Mouse (Mus musculus) layer of hippocampus, postnatal 36 days (tissue): ENCODE measurements around the gene Abhd11. TPM values are rescaled to one million over a fixed set of nuclear protein-coding genes. Genes with fewer than 3 reads are reported as not detected.
"Not testable (repeated sequence)": the region's sequence is repeated elsewhere in the genome, so short reads cannot be mapped to it uniquely, and the experiment has no call there.

Source experiments
- DNase-seq, 2 experiments: peaks; one replicate each; pipeline ENCODE4 v3.0.0; 2022
- total RNA-seq, 2 experiments: library from RNA; stranded (reverse); gene quantifications; 2 replicates each; pipeline ENCODE4 v1.2.3; 2021

Abhd11 gene
- total RNA-seq: 10 to 100 TPM; 27.7 to 33.1 TPM

GRCm38 (mm10) chr5:135008671-135009589, at the start of gene Abhd11:
Abhd11 (plus strand) TSS chr5:135009152.
- DNase-seq: peak; percentile 93 to 95

GRCm38 (mm10) chr5:134960430-134960829, 48.5 kb upstream of the Abhd11 start:
- DNase-seq: no peak

- DNase-seq: no peak
Measured at GRCm38 (mm10) chr5:134961519-134961918, 47.4 kb upstream of the Abhd11 start.

- DNase-seq: no peak
Measured at GRCm38 (mm10) chr5:134963546-134963945, 45.4 kb upstream of the Abhd11 start.

- DNase-seq: not testable (repeated sequence)
Measured at GRCm38 (mm10) chr5:134964655-134965054, 44.3 kb upstream of the Abhd11 start.

GRCm38 (mm10) chr5:134965473-134965851, 43.5 kb upstream of the Abhd11 start:
- peak; percentile 26 to 57 for DNase-seq

- peak in 1 of 2 experiments; percentile 20 for DNase-seq
Measured at GRCm38 (mm10) chr5:134965852-134966821, 42.8 kb upstream of the Abhd11 start.

- DNase-seq: no peak
Measured at GRCm38 (mm10) chr5:134967164-134967944, 41.6 kb upstream of the Abhd11 start.

GRCm38 (mm10) chr5:134970671-134971070, 38.3 kb upstream of the Abhd11 start:
- DNase-seq: no peak

GRCm38 (mm10) chr5:134973081-134973480, 35.9 kb upstream of the Abhd11 start:
- no peak for DNase-seq

GRCm38 (mm10) chr5:134973526-134973925, 35.4 kb upstream of the Abhd11 start:
- no peak for DNase-seq

GRCm38 (mm10) chr5:134974294-134974693, 34.7 kb upstream of the Abhd11 start:
- DNase-seq: no peak

- no peak for DNase-seq
Measured at GRCm38 (mm10) chr5:134974921-134975320, 34.0 kb upstream of the Abhd11 start.

GRCm38 (mm10) chr5:134976164-134976563, 32.8 kb upstream of the Abhd11 start:
- no peak for DNase-seq

- DNase-seq: no peak
Measured at GRCm38 (mm10) chr5:134976577-134977250, 32.2 kb upstream of the Abhd11 start.

- no peak for DNase-seq
Measured at GRCm38 (mm10) chr5:134977837-134978236, 31.1 kb upstream of the Abhd11 start.

- DNase-seq: no peak
Measured at GRCm38 (mm10) chr5:134981149-134981548, 27.8 kb upstream of the Abhd11 start.

- no peak for DNase-seq
Measured at GRCm38 (mm10) chr5:134983111-134983510, 25.8 kb upstream of the Abhd11 start.

GRCm38 (mm10) chr5:134983771-134984170, 25.2 kb upstream of the Abhd11 start:
- no peak for DNase-seq

GRCm38 (mm10) chr5:134985633-134986297, 23.2 kb upstream of the Abhd11 start, which contains the start of gene Cldn3:
Cldn3 (plus strand) TSS chr5:134986214.
- no peak for DNase-seq
